Comparison of ENCODE assay signal across 14 mouse cellular contexts in the genomic region with DNA sequence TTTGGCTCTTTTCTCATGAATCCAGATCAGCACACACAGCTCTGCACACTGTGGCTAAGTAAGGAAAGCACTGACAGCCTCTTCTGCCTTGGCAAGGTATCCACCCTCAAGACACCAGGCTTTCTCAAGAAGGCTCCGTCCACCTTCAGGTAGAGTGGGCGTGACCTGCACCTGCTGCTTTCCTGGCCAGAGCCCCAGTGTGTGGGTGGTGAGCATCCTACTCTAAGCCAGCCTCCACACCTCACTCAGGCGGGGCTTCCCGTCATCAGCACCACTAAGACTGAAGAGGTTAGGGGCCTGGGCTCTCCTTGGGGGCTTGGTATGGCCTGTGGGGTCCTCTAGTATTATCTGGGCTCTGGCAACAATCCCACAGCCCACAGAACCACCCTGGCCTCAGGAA. TPM values are rescaled to one million over a fixed set of nuclear protein-coding genes. Genes with fewer than 3 reads are reported as not detected.
A peak's percentile ranks its signal among the peaks of the same experiment; 100 is the strongest.
DNase-seq lines count a peak whose midpoint lies in the region; ATAC-seq and TF ChIP-seq lines count a peak whose summit lies in the region.
"Had no signal": no experiment of that assay in that cellular context is flagged by ENCODE, and none has a peak within 500 bp of the region (broad histone marks: within the 10 kb centered on the region; RNA-seq: fewer than 3 reads in every experiment).

No protein-coding gene starts in this region.

- H3K9me3 ChIP-seq in heart, postnatal 0 days (replicated peaks; ENCODE audit: control insufficient read depth, low read length): no peaks in the 10 kb centered on the region
- H3K9me3 ChIP-seq in CH12.LX (replicated peaks; ENCODE audit: low read length): no peaks in the 10 kb centered on the region
- H3K9me3 ChIP-seq: forebrain, embryonic 10.5 days; liver, embryonic 13.5 days had no signal

- no peak overlapping the region for H3K4me2 ChIP-seq in heart, postnatal 0 days (ENCODE audit: low read depth, low read length)
- H3K4me2 ChIP-seq in CH12.LX (ENCODE audit: insufficient read depth, low read depth, poor library complexity, severe bottlenecking): no peak overlapping the region
- H3K4me2 ChIP-seq: liver, embryonic 13.5 days had no signal

- peaks cover 26% of the 10 kb centered on the region for H3K4me1 ChIP-seq in heart, postnatal 0 days (ENCODE audit: control insufficient read depth, insufficient read depth)
- peaks cover 18 to 58% of the 10 kb centered on the region in 2 experiments for H3K4me1 ChIP-seq in CH12.LX (ENCODE audit: control insufficient read depth in 1 of 2, insufficient read depth in 2 of 2)
- peaks cover 20% of the 10 kb centered on the region for H3K4me1 ChIP-seq in cortical plate, adult 2 months (ENCODE audit: control insufficient read depth, insufficient read depth, low read length)

- peaks cover 67% of the 10 kb centered on the region for H3K79me2 ChIP-seq in CH12.LX (replicated peaks; ENCODE audit: control insufficient read depth, extremely low read depth, insufficient read depth, poor library complexity, severe bottlenecking)

- H3K9ac ChIP-seq in heart, postnatal 0 days (replicated peaks; ENCODE audit: low read depth, low read length): no peak overlapping the region
- H3K9ac ChIP-seq in CH12.LX (ENCODE audit: insufficient read depth, low read depth): no peak overlapping the region
- H3K9ac ChIP-seq: liver, embryonic 13.5 days had no signal

- H3K27ac ChIP-seq in heart, postnatal 0 days (ENCODE audit: low read depth): peak overlapping the region; percentile 32; the same call in 1 of the 2 replicates
- peak overlapping the region; percentile 12; the same call in 1 of the 2 replicates for H3K27ac ChIP-seq in CH12.LX (ENCODE audit: insufficient read depth, low read depth)
- H3K27ac ChIP-seq in cortical plate, adult 2 months (ENCODE audit: insufficient read depth, low read length): 0 out of 2 replicates have a peak overlapping the region, but pooled peaks have one; percentile 4
- H3K27ac ChIP-seq: forebrain, embryonic 10.5 days; liver, embryonic 13.5 days had no signal

- intact Hi-C loops in heart, postnatal 36 days (cut with DNase I): no loop called here

- 80% methylated on average over 4 of the region's 4 CpGs for WGBS in heart, postnatal 0 days

- in situ Hi-C loops in CH12.LX (cut with MboI; ENCODE audit: low pct_ligation_motif_present, low pct_unique_long_range_greater_than_20kb, low sequenced_read_pairs): loop anchor here (10.0 kb wide), 1 partner anchor 422 kb away; a partner anchor contains a TSS

- ATAC-seq in heart, postnatal 0 days (ENCODE audit: insufficient read depth, low read depth): no peak
- ATAC-seq: midbrain, embryonic 16.5 days had no signal

- dilution Hi-C loops in CH12.LX (cut with MboI; ENCODE audit: extremely low pct_ligation_motif_present, extremely low pct_unique_long_range_greater_than_20kb, low sequenced_read_pairs): no loop called here

- no peak for TF ChIP-seq CTCF in heart, postnatal 0 days (IDR thresholded peaks at IDR 0.05; ENCODE audit: low read depth)
- no peak for TF ChIP-seq CTCF in CH12.LX (conservative IDR thresholded peaks at IDR 0.05 in 1 of 2, IDR thresholded peaks at IDR 0.05 in 1 of 2; ENCODE audit: low read depth in 2 of 2, low read length in 2 of 2)
- TF ChIP-seq CTCF in cortical plate, adult 2 months (IDR thresholded peaks at IDR 0.05; ENCODE audit: extremely low read depth, insufficient read depth, low read length): no peak

- no peak for TF ChIP-seq POLR2A in CH12.LX (IDR thresholded peaks at IDR 0.05; ENCODE audit: low read depth, low read length)
- no peak for TF ChIP-seq POLR2A in cortical plate, adult 2 months (IDR thresholded peaks at IDR 0.05; ENCODE audit: extremely low read depth, insufficient read depth, low read length)

- TF ChIP-seq EP300 in heart, postnatal 0 days (IDR thresholded peaks at IDR 0.05; ENCODE audit: low read depth): no peak
- no peak for TF ChIP-seq EP300 in CH12.LX (IDR thresholded peaks at IDR 0.05; ENCODE audit: low read length)

- no peak for DNase-seq in heart, postnatal 0 days (ENCODE audit: low spot score)
- no peak for DNase-seq in heart, postnatal 36 days
- no peak for DNase-seq in CH12.LX (ENCODE audit: extremely low read depth)
- peak; percentile 69 to 70 for DNase-seq in cerebellum, adult 18-20 months
- DNase-seq in embryo, embryonic 10 days (ENCODE audit: low spot score): no peak
- no peak for DNase-seq in urinary bladder, postnatal 14 days (ENCODE audit: low spot score)
- DNase-seq: heart, adult 18-20 months; heart, postnatal 4 days; kidney, adult 8-10 months; kidney, postnatal 4 days; liver, embryonic 13.5 days had no signal

- no peak for TF ChIP-seq RAD21 in CH12.LX (IDR thresholded peaks at IDR 0.05; ENCODE audit: low read depth, low read length)

- no peak overlapping the region for H3K4me3 ChIP-seq in heart, postnatal 0 days (ENCODE audit: low read depth, low read length)
- no peak overlapping the region for H3K4me3 ChIP-seq in CH12.LX (replicated peaks in 1 of 3; ENCODE audit: low read depth in 2 of 3, low read length in 2 of 3, poor library complexity in 1 of 3)
- no peak overlapping the region for H3K4me3 ChIP-seq in cortical plate, adult 2 months (ENCODE audit: insufficient read depth, low read length)
- H3K4me3 ChIP-seq: forebrain, embryonic 10.5 days; liver, embryonic 13.5 days had no signal

- H3K36me3 ChIP-seq in heart, postnatal 0 days (replicated peaks; ENCODE audit: control insufficient read depth, insufficient read depth, low read length): peaks cover 29% of the 10 kb centered on the region
- peaks cover 60 to 72% of the 10 kb centered on the region in 2 experiments for H3K36me3 ChIP-seq in CH12.LX (replicated peaks in 1 of 2; ENCODE audit: control insufficient read depth in 1 of 2, insufficient read depth in 1 of 2, low read length in 1 of 2)

- H3K27me3 ChIP-seq in heart, postnatal 0 days (ENCODE audit: control insufficient read depth, insufficient read depth, low read length): no peaks in the 10 kb centered on the region
- no peaks in the 10 kb centered on the region for H3K27me3 ChIP-seq in CH12.LX (replicated peaks)
- H3K27me3 ChIP-seq: liver, embryonic 13.5 days had no signal

TF ChIP-seq in CH12.LX, 34 proteins besides CTCF, POLR2A, EP300 and RAD21:
- no peak for TF ChIP-seq MAFK (IDR thresholded peaks at IDR 0.05; ENCODE audit: insufficient replicate concordance, low read length)
- TF ChIP-seq HCFC1 (IDR thresholded peaks at IDR 0.05; ENCODE audit: low read depth, low read length): no peak
- TF ChIP-seq GABPA (IDR thresholded peaks at IDR 0.05; ENCODE audit: insufficient replicate concordance, low read depth, low read length): no peak

RNA-seq across cellular contexts. Expression of a gene that starts 5.9 kb away (rescaled TPM):
- 90.0 and 102 TPM in 2 replicates for total RNA-seq in heart, postnatal 0 days (2014; rRNA removed; ENCODE audit: low replicate concordance)
- 63.6 and 73.9 TPM in 2 replicates for polyA plus RNA-seq in heart, postnatal 0 days (2015; fragmentation: Nextera tagmentation; extraction: Ambion mirVana)
- 10 to 100 TPM; 68.2 to 70.1 TPM for total RNA-seq in heart, postnatal 36 days (2021)
- total RNA-seq in CH12.LX (2012; rRNA removed) (39.2 and 50.4 TPM in 2 replicates), CH12.LX (2014; rRNA removed) (45.3 and 45.6 TPM in 2 replicates)
- 37.6 and 40.8 TPM in 2 replicates for polyA plus RNA-seq in CH12.LX (2012; ENCODE audit: insufficient read length, low read depth)
- polyA plus RNA-seq in cortical plate, adult 2 months (2012; rRNA removed): 98.0 and 102 TPM in 2 replicates

RNA-seq across cellular contexts. Expression of a gene that starts 6.1 kb away (rescaled TPM):
- total RNA-seq in heart, postnatal 0 days (2014; rRNA removed; ENCODE audit: low replicate concordance): 17.2 and 17.6 TPM in 2 replicates
- polyA plus RNA-seq in heart, postnatal 0 days (2015; fragmentation: Nextera tagmentation; extraction: Ambion mirVana): 9.1 and 12.2 TPM in 2 replicates
- total RNA-seq in heart, postnatal 36 days (2021): 10 to 100 TPM; 13.6 to 14.6 TPM
- total RNA-seq in CH12.LX (2012; rRNA removed): 8.6 and 10.5 TPM in 2 replicates
- 7.2 and 9.1 TPM in 2 replicates for total RNA-seq in CH12.LX (2014; rRNA removed)
- 22.8 and 23.0 TPM in 2 replicates for polyA plus RNA-seq in CH12.LX (2012; ENCODE audit: insufficient read length, low read depth)
- 62.9 and 63.2 TPM in 2 replicates for polyA plus RNA-seq in cortical plate, adult 2 months (2012; rRNA removed)

RNA-seq across cellular contexts. Expression of a gene that starts 51.4 kb away (rescaled TPM):
- total RNA-seq in heart, postnatal 0 days (2014; rRNA removed; ENCODE audit: low replicate concordance): 1.5 TPM in 1 of 2 replicates, not detected in the other
- 6.0 and 7.0 TPM in 2 replicates for polyA plus RNA-seq in heart, postnatal 0 days (2015; fragmentation: Nextera tagmentation; extraction: Ambion mirVana)
- 1 to 10 TPM; 1.5 to 2.0 TPM for total RNA-seq in heart, postnatal 36 days (2021)
- 2.9 and 3.1 TPM in 2 replicates for total RNA-seq in CH12.LX (2012; rRNA removed)
- 1.5 and 1.6 TPM in 2 replicates for total RNA-seq in CH12.LX (2014; rRNA removed)
- 9.0 and 12.6 TPM in 2 replicates for polyA plus RNA-seq in CH12.LX (2012; ENCODE audit: insufficient read length, low read depth)
- 1.4 and 1.8 TPM in 2 replicates for polyA plus RNA-seq in cortical plate, adult 2 months (2012; rRNA removed)

Comparison
In these comparisons a context has a peak if more than half of its experiments do, and no peak if none do; other contexts are left out.
1. DNase-seq: peak in cerebellum, adult 18-20 months (2 of 2); none in heart, postnatal 0 days (single experiment), heart, postnatal 36 days (0 of 2), CH12.LX (single experiment), embryo, embryonic 10 days (single experiment) and urinary bladder, postnatal 14 days (single experiment).
2. Peak in every context shown above with its lines, with median percentiles within 50 percentile points of each other: H3K27ac ChIP-seq.